Mouse (Mus musculus): ENCODE measurements around the gene Lrmda. TPM values are rescaled to one million over a fixed set of nuclear protein-coding genes. Genes with fewer than 3 reads are reported as not detected.

Gene Lrmda
- polyA plus RNA-seq, 1 experiment from 2014 or later: not detected

GRCm38 (mm10) chr14:22019949-22020845, 685 bp downstream of the Lrmda start:
- Histone ChIP-seq H3K27ac (ENCODE audit: low read depth, low read length) (no peak overlapping the region), H3K36me3 (ENCODE audit: control insufficient read depth, insufficient read depth, low read length) (no peaks in the 10 kb centered on the region), H3K27me3 (ENCODE audit: control insufficient read depth, insufficient read depth, low read length) (peaks cover 36% of the 10 kb centered on the region), H3K4me3 (ENCODE audit: low read depth, low read length) (peak overlapping the region; percentile 29; the same call in 1 of the 2 replicates), H3K4me1 (replicated peaks; ENCODE audit: control insufficient read depth, insufficient read depth, low read length) (peaks cover 6% of the 10 kb centered on the region), H3K9me3 (ENCODE audit: control insufficient read depth, low read length) (no peaks in the 10 kb centered on the region), H3K4me2 (ENCODE audit: low read depth, low read length, severe bottlenecking) (peak overlapping the region; percentile 65), H3K9ac (ENCODE audit: low read length) (peak overlapping the region; percentile 37; the same call in 1 of the 2 replicates)
- ATAC-seq (replicated peaks; ENCODE audit: low FRiP score) (no peak), DNase-seq (ENCODE audit: low spot score) (no peak)
- 30% methylated on average over 12 of the region's 12 CpGs for WGBS

GRCm38 (mm10) chr14:22020885-22021284, 1.4 kb downstream of the Lrmda start:
- peaks cover 36% of the 10 kb centered on the region for H3K27me3 ChIP-seq (ENCODE audit: control insufficient read depth, insufficient read depth, low read length)
- peaks cover 6% of the 10 kb centered on the region for H3K4me1 ChIP-seq (replicated peaks; ENCODE audit: control insufficient read depth, insufficient read depth, low read length)
- ATAC-seq (replicated peaks; ENCODE audit: low FRiP score) (no peak), DNase-seq (ENCODE audit: low spot score) (no peak)
- H3K9ac ChIP-seq (ENCODE audit: low read length): no peak overlapping the region
- no peak overlapping the region for H3K4me3 ChIP-seq (ENCODE audit: low read depth, low read length)
- no peak overlapping the region for H3K4me2 ChIP-seq (ENCODE audit: low read depth, low read length, severe bottlenecking)
- H3K36me3 ChIP-seq (ENCODE audit: control insufficient read depth, insufficient read depth, low read length): no peaks in the 10 kb centered on the region
- no peak overlapping the region for H3K27ac ChIP-seq (ENCODE audit: low read depth, low read length)
- 13% methylated on average over 2 of the region's 2 CpGs for WGBS
- H3K9me3 ChIP-seq (ENCODE audit: control insufficient read depth, low read length): no peaks in the 10 kb centered on the region

GRCm38 (mm10) chr14:22023533-22023932, 4.0 kb downstream of the Lrmda start:
- no peaks in the 10 kb centered on the region for H3K36me3 ChIP-seq (ENCODE audit: control insufficient read depth, insufficient read depth, low read length)
- 78% methylated on average over 4 of the region's 4 CpGs for WGBS
- H3K9ac ChIP-seq (ENCODE audit: low read length): no peak overlapping the region
- H3K4me2 ChIP-seq (ENCODE audit: low read depth, low read length, severe bottlenecking): no peak overlapping the region
- DNase-seq (ENCODE audit: low spot score) (no peak), ATAC-seq (replicated peaks; ENCODE audit: low FRiP score) (no peak)
- H3K4me3 ChIP-seq (ENCODE audit: low read depth, low read length): no peak overlapping the region
- H3K4me1 ChIP-seq (replicated peaks; ENCODE audit: control insufficient read depth, insufficient read depth, low read length): peaks cover 6% of the 10 kb centered on the region
- no peak overlapping the region for H3K27ac ChIP-seq (ENCODE audit: low read depth, low read length)
- no peaks in the 10 kb centered on the region for H3K9me3 ChIP-seq (ENCODE audit: control insufficient read depth, low read length)
- H3K27me3 ChIP-seq (ENCODE audit: control insufficient read depth, insufficient read depth, low read length): peaks cover 21% of the 10 kb centered on the region

- no peaks in the 10 kb centered on the region for H3K36me3 ChIP-seq (ENCODE audit: control insufficient read depth, insufficient read depth, low read length)
- DNase-seq (ENCODE audit: low spot score) (no peak), ATAC-seq (replicated peaks; ENCODE audit: low FRiP score) (no peak)
- H3K4me2 ChIP-seq (ENCODE audit: low read depth, low read length, severe bottlenecking): no peak overlapping the region
- H3K4me3 ChIP-seq (ENCODE audit: low read depth, low read length): no peak overlapping the region
- H3K4me1 ChIP-seq (replicated peaks; ENCODE audit: control insufficient read depth, insufficient read depth, low read length): peaks cover 21% of the 10 kb centered on the region; the same call in 1 of the 2 replicates
- 22% methylated on average over 3 of the region's 3 CpGs for WGBS
- no peak overlapping the region for H3K27ac ChIP-seq (ENCODE audit: low read depth, low read length)
- H3K9ac ChIP-seq (ENCODE audit: low read length): no peak overlapping the region
- no peaks in the 10 kb centered on the region for H3K9me3 ChIP-seq (ENCODE audit: control insufficient read depth, low read length)
- peaks cover 6% of the 10 kb centered on the region; the same call in 1 of the 2 replicates for H3K27me3 ChIP-seq (ENCODE audit: control insufficient read depth, insufficient read depth, low read length)
Observed at GRCm38 (mm10) chr14:22035900-22036299, 16.4 kb downstream of the Lrmda start.

- H3K4me1 ChIP-seq (replicated peaks; ENCODE audit: control insufficient read depth, insufficient read depth, low read length): peaks cover 21% of the 10 kb centered on the region; the same call in 1 of the 2 replicates
- no peak for DNase-seq (ENCODE audit: low spot score)
- no peaks in the 10 kb centered on the region for H3K36me3 ChIP-seq (ENCODE audit: control insufficient read depth, insufficient read depth, low read length)
- peaks cover 8% of the 10 kb centered on the region for H3K27me3 ChIP-seq (ENCODE audit: control insufficient read depth, insufficient read depth, low read length)
- H3K27ac ChIP-seq (ENCODE audit: low read depth, low read length): no peak overlapping the region
- no peaks in the 10 kb centered on the region for H3K9me3 ChIP-seq (ENCODE audit: control insufficient read depth, low read length)
- ATAC-seq (replicated peaks; ENCODE audit: low FRiP score): 0 out of 2 replicates have a peak, but pooled peaks have one; percentile 33
- H3K9ac ChIP-seq (ENCODE audit: low read length): no peak overlapping the region
- 35% methylated on average over 6 of the region's 6 CpGs for WGBS
- no peak overlapping the region for H3K4me3 ChIP-seq (ENCODE audit: low read depth, low read length)
- no peak overlapping the region for H3K4me2 ChIP-seq (ENCODE audit: low read depth, low read length, severe bottlenecking)
Observed at GRCm38 (mm10) chr14:22036338-22036737, 16.8 kb downstream of the Lrmda start.

GRCm38 (mm10) chr14:22036802-22037497, 17.4 kb downstream of the Lrmda start:
- Histone ChIP-seq H3K4me1 (replicated peaks; ENCODE audit: control insufficient read depth, insufficient read depth, low read length) (peaks cover 21% of the 10 kb centered on the region; the same call in 1 of the 2 replicates), H3K27me3 (ENCODE audit: control insufficient read depth, insufficient read depth, low read length) (peaks cover 8% of the 10 kb centered on the region), H3K4me3 (ENCODE audit: low read depth, low read length) (no peak overlapping the region), H3K9me3 (ENCODE audit: control insufficient read depth, low read length) (no peaks in the 10 kb centered on the region), H3K4me2 (ENCODE audit: low read depth, low read length, severe bottlenecking) (no peak overlapping the region), H3K36me3 (ENCODE audit: control insufficient read depth, insufficient read depth, low read length) (no peaks in the 10 kb centered on the region), H3K27ac (ENCODE audit: low read depth, low read length) (no peak overlapping the region), H3K9ac (ENCODE audit: low read length) (no peak overlapping the region)
- ATAC-seq (replicated peaks; ENCODE audit: low FRiP score) (no peak), DNase-seq (ENCODE audit: low spot score) (no peak)
- WGBS: 49% methylated on average over 12 of the region's 12 CpGs

- Histone ChIP-seq H3K9ac (ENCODE audit: low read length) (no peak overlapping the region), H3K4me2 (ENCODE audit: low read depth, low read length, severe bottlenecking) (no peak overlapping the region), H3K9me3 (ENCODE audit: control insufficient read depth, low read length) (no peaks in the 10 kb centered on the region), H3K27me3 (ENCODE audit: control insufficient read depth, insufficient read depth, low read length) (peaks cover 8% of the 10 kb centered on the region), H3K4me1 (replicated peaks; ENCODE audit: control insufficient read depth, insufficient read depth, low read length) (peaks cover 21% of the 10 kb centered on the region; the same call in 1 of the 2 replicates), H3K27ac (ENCODE audit: low read depth, low read length) (no peak overlapping the region), H3K4me3 (ENCODE audit: low read depth, low read length) (no peak overlapping the region), H3K36me3 (ENCODE audit: control insufficient read depth, insufficient read depth, low read length) (no peaks in the 10 kb centered on the region)
- no peak for DNase-seq (ENCODE audit: low spot score)
- WGBS: 46% methylated on average over 16 of the region's 16 CpGs
- ATAC-seq (replicated peaks; ENCODE audit: low FRiP score): no peak
Observed at GRCm38 (mm10) chr14:22037498-22038131, 18.1 kb downstream of the Lrmda start.

GRCm38 (mm10) chr14:22042146-22042545, 22.6 kb downstream of the Lrmda start:
- Histone ChIP-seq H3K4me2 (ENCODE audit: low read depth, low read length, severe bottlenecking) (no peak overlapping the region), H3K27me3 (ENCODE audit: control insufficient read depth, insufficient read depth, low read length) (peaks cover 8% of the 10 kb centered on the region), H3K27ac (ENCODE audit: low read depth, low read length) (no peak overlapping the region), H3K4me3 (ENCODE audit: low read depth, low read length) (no peak overlapping the region), H3K36me3 (ENCODE audit: control insufficient read depth, insufficient read depth, low read length) (no peaks in the 10 kb centered on the region), H3K9me3 (ENCODE audit: control insufficient read depth, low read length) (no peaks in the 10 kb centered on the region), H3K9ac (ENCODE audit: low read length) (no peak overlapping the region), H3K4me1 (replicated peaks; ENCODE audit: control insufficient read depth, insufficient read depth, low read length) (peaks cover 10% of the 10 kb centered on the region; the same call in 1 of the 2 replicates)
- DNase-seq (ENCODE audit: low spot score) (no peak), ATAC-seq (replicated peaks; ENCODE audit: low FRiP score) (no peak)
- 93% methylated on average over 6 of the region's 6 CpGs for WGBS
